Mouse (Mus musculus): ENCODE measurements at regions not wholly inside any gene's neighbourhood (a gene's known extent, or its start where the extent isn't known, plus 50 kb on each side); places are given as distances from the start of the nearest gene placed in this dataset.

- Histone ChIP-seq H3K27me3 (no peaks in the 10 kb centered on the region), H3K27ac (peak overlapping the region; percentile 69), H3K36me3 (no peaks in the 10 kb centered on the region), H3K4me3 (no peak overlapping the region), H3K9ac (0 out of 2 replicates have a peak overlapping the region, but pooled peaks have one; percentile 8), H3K4me2 (no peak overlapping the region), H3K9me3 (no peaks in the 10 kb centered on the region), H3K4me1 (replicated peaks) (peaks cover 55% of the 10 kb centered on the region)
- WGBS = 86% methylated on average over 6 of the region's 6 CpGs
- no peak for ATAC-seq (ENCODE audit: low FRiP score)
Measured at GRCm38 (mm10) chr14:24646239-24646848, 159.4 kb downstream of the Rps24 start.

GRCm38 (mm10) chr14:24647722-24648121 lies 160.8 kb downstream of the Rps24 start:
- Histone ChIP-seq H3K4me1 (replicated peaks) (peaks cover 55% of the 10 kb centered on the region), H3K36me3 (no peaks in the 10 kb centered on the region), H3K27me3 (no peaks in the 10 kb centered on the region), H3K4me2 (no peak overlapping the region), H3K9me3 (no peaks in the 10 kb centered on the region), H3K27ac (no peak overlapping the region), H3K9ac (no peak overlapping the region), H3K4me3 (no peak overlapping the region)
- 88% methylated on average over 4 of the region's 4 CpGs for WGBS
- ATAC-seq (ENCODE audit: low FRiP score) = no peak

GRCm38 (mm10) chr14:24650195-24650901 lies 163.4 kb downstream of the Rps24 start:
- H3K27ac ChIP-seq = peak overlapping the region; percentile 92
- peaks cover 41% of the 10 kb centered on the region for H3K4me1 ChIP-seq (replicated peaks)
- H3K9ac ChIP-seq = peak overlapping the region; percentile 58
- ATAC-seq (ENCODE audit: low FRiP score) = peak; percentile 59
- no peak overlapping the region for H3K4me2 ChIP-seq
- H3K36me3 ChIP-seq = no peaks in the 10 kb centered on the region
- no peaks in the 10 kb centered on the region for H3K9me3 ChIP-seq
- no peak overlapping the region for H3K4me3 ChIP-seq
- H3K27me3 ChIP-seq = no peaks in the 10 kb centered on the region
- WGBS = 42% methylated on average over 7 of the region's 7 CpGs

GRCm38 (mm10) chr14:24650902-24651270 lies 164.0 kb downstream of the Rps24 start:
- no peaks in the 10 kb centered on the region for H3K27me3 ChIP-seq
- no peak overlapping the region for H3K4me3 ChIP-seq
- H3K4me2 ChIP-seq = no peak overlapping the region
- H3K27ac ChIP-seq = peak overlapping the region; percentile 92
- H3K36me3 ChIP-seq = no peaks in the 10 kb centered on the region
- WGBS = 26% methylated on average over 12 of the region's 12 CpGs
- peak; percentile 19; the same call in 1 of the 2 replicates for ATAC-seq (ENCODE audit: low FRiP score)
- no peaks in the 10 kb centered on the region for H3K9me3 ChIP-seq
- peak overlapping the region; percentile 58 for H3K9ac ChIP-seq
- peaks cover 43% of the 10 kb centered on the region for H3K4me1 ChIP-seq (replicated peaks)

- no peak overlapping the region for H3K27ac ChIP-seq
- H3K36me3 ChIP-seq = no peaks in the 10 kb centered on the region
- H3K27me3 ChIP-seq = no peaks in the 10 kb centered on the region
- peaks cover 35% of the 10 kb centered on the region for H3K4me1 ChIP-seq (replicated peaks)
- no peaks in the 10 kb centered on the region for H3K9me3 ChIP-seq
- H3K4me3 ChIP-seq = no peak overlapping the region
- H3K9ac ChIP-seq = no peak overlapping the region
- no peak overlapping the region for H3K4me2 ChIP-seq
- ATAC-seq (ENCODE audit: low FRiP score) = no peak
- 57% methylated on average over 2 of the region's 2 CpGs for WGBS
Measured at GRCm38 (mm10) chr14:24652591-24652990, 165.7 kb downstream of the Rps24 start.

GRCm38 (mm10) chr14:24655580-24655979 lies 168.7 kb downstream of the Rps24 start:
- Histone ChIP-seq H3K4me2 (no peak overlapping the region), H3K9ac (no peak overlapping the region), H3K4me1 (replicated peaks) (peaks cover 25% of the 10 kb centered on the region), H3K27me3 (no peaks in the 10 kb centered on the region), H3K4me3 (no peak overlapping the region), H3K36me3 (no peaks in the 10 kb centered on the region), H3K9me3 (no peaks in the 10 kb centered on the region), H3K27ac (0 out of 2 replicates have a peak overlapping the region, but pooled peaks have one; percentile 8)
- ATAC-seq (ENCODE audit: low FRiP score) = 0 out of 2 replicates have a peak, but pooled peaks have one; percentile 46
- 51% methylated on average over 9 of the region's 9 CpGs for WGBS

- H3K4me1 ChIP-seq (replicated peaks) = peaks cover 8% of the 10 kb centered on the region
- no peak overlapping the region for H3K9ac ChIP-seq
- H3K9me3 ChIP-seq = no peaks in the 10 kb centered on the region
- no peaks in the 10 kb centered on the region for H3K27me3 ChIP-seq
- H3K4me3 ChIP-seq = no peak overlapping the region
- no peak overlapping the region for H3K27ac ChIP-seq
- H3K4me2 ChIP-seq = no peak overlapping the region
- no peaks in the 10 kb centered on the region for H3K36me3 ChIP-seq
- 75% methylated on average over 2 of the region's 2 CpGs for WGBS
- no peak for ATAC-seq (ENCODE audit: low FRiP score)
Measured at GRCm38 (mm10) chr14:24661797-24662196, 174.9 kb downstream of the Rps24 start.

- 57% methylated on average over 4 of the region's 4 CpGs for WGBS
Measured at GRCm38 (mm10) chr14:24665210-24665609, 178.3 kb downstream of the Rps24 start.

More at GRCm38 (mm10) chr14:24665210-24665609, 178.3 kb downstream of the Rps24 start:
- Histone ChIP-seq H3K9ac (no peak overlapping the region), H3K4me1 (replicated peaks) (peaks cover 8% of the 10 kb centered on the region), H3K36me3 (no peaks in the 10 kb centered on the region), H3K9me3 (no peaks in the 10 kb centered on the region), H3K4me3 (no peak overlapping the region), H3K27me3 (no peaks in the 10 kb centered on the region), H3K4me2 (no peak overlapping the region), H3K27ac (peak overlapping the region; percentile 78)
- no peak for ATAC-seq (ENCODE audit: low FRiP score)
